Mouse (Mus musculus) heart, embryonic 16.5 days (tissue): Measurements from ENCODE around the gene Acads. TPM values are rescaled to one million over a fixed set of nuclear protein-coding genes. Genes with fewer than 3 reads are reported as not detected.

Experiments
- ATAC-seq: fragments of 200-750 bp; cut with Nextera tagmentation; replicated peaks from 2 replicates; pipeline ENCODE4 v1.8.0; 2017; ENCODE audit warnings: moderate number of reproducible peaks; ENCODE audit not compliant: insufficient read depth, low FRiP score; ENCODE audit errors: extremely low read depth
- H3K27ac ChIP-seq: fragments of 300-500 bp; sonication (generic); 2 replicates; pipeline ENCODE4 v1.5.1; 2014; ENCODE audit warnings: mild to moderate bottlenecking, low read length, control low read depth, moderate library complexity
- H3K27me3 ChIP-seq: fragments of 300-500 bp; sonication (generic); 2 replicates; pipeline ENCODE4 v1.6.1; 2014; ENCODE audit warnings: low read length, mixed read lengths; ENCODE audit not compliant: control insufficient read depth, insufficient read depth
- H3K36me3 ChIP-seq: fragments of 300-500 bp; sonication (generic); 2 replicates; pipeline ENCODE4 v1.6.1; 2014; ENCODE audit not compliant: control insufficient read depth, insufficient read depth
- H3K4me1 ChIP-seq: fragments of 300-500 bp; sonication (generic); 2 replicates; pipeline ENCODE4 v1.6.1; 2014; ENCODE audit warnings: low read length, mixed read lengths; ENCODE audit not compliant: control insufficient read depth, insufficient read depth
- H3K4me2 ChIP-seq: fragments of 300-500 bp; sonication (generic); 2 replicates; pipeline ENCODE4 v1.6.1; 2014; ENCODE audit warnings: low read depth, mild to moderate bottlenecking, control low read depth, low read length
- H3K4me3 ChIP-seq: fragments of 300-500 bp; sonication (generic); 2 replicates; pipeline ENCODE4 v1.5.1; 2014; ENCODE audit warnings: mild to moderate bottlenecking, control low read depth, low read length
- H3K9ac ChIP-seq: fragments of 300-500 bp; sonication (generic); 2 replicates; pipeline ENCODE4 v1.6.1; 2014; ENCODE audit warnings: low read length, control low read depth
- H3K9me3 ChIP-seq: fragments of 300-500 bp; sonication (generic); replicated peaks from 2 replicates; pipeline ENCODE4 v1.6.1; 2016; ENCODE audit warnings: low read length; ENCODE audit not compliant: control insufficient read depth
- WGBS: fragments of 180-500 bp; shearing (Covaris S2); extraction: QIAGEN DNeasy Blood & Tissue Kit; methylation state at CpG from one replicate; pipeline ENCODE4 v1.1.7; 2014; 5-methylcytosine and 5-hydroxymethylcytosine counted together
- polyA plus RNA-seq: library from polyadenylated mRNA; unstranded; fragments of >200 nt; fragmentation: Nextera tagmentation; extraction: Ambion mirVana; gene quantifications from 2 replicates; pipeline ENCODE4 v1.2.1, GENCODE M21; 2015

Gene Acads
- polyA plus RNA-seq, 1 experiment from 2014 or later: 140 TPM

GRCm38 (mm10) chr5:115161064-115161939 is 42.2 kb upstream of the Acads start:
- Histone ChIP-seq H3K4me2 (peak overlapping the region; percentile 31; the same call in 1 of the 2 replicates), H3K9me3 (no peaks in the 10 kb centered on the region), H3K4me3 (no peak overlapping the region), H3K36me3 (no peaks in the 10 kb centered on the region), H3K9ac (no peak overlapping the region), H3K4me1 (peaks cover 21% of the 10 kb centered on the region), H3K27me3 (no peaks in the 10 kb centered on the region), H3K27ac (peak overlapping the region; percentile 69)
- WGBS: 42% methylated on average over 13 of the region's 13 CpGs
- no peak for ATAC-seq

GRCm38 (mm10) chr5:115160655-115161054 is 41.5 kb upstream of the Acads start:
- Histone ChIP-seq H3K36me3 (no peaks in the 10 kb centered on the region), H3K9ac (no peak overlapping the region), H3K4me1 (peaks cover 21% of the 10 kb centered on the region), H3K27ac (peak overlapping the region; percentile 69), H3K4me3 (no peak overlapping the region), H3K4me2 (no peak overlapping the region), H3K9me3 (no peaks in the 10 kb centered on the region), H3K27me3 (no peaks in the 10 kb centered on the region)
- WGBS: 74% methylated on average over 6 of the region's 6 CpGs
- no peak for ATAC-seq

GRCm38 (mm10) chr5:115159165-115159564 is 40.0 kb upstream of the Acads start:
- H3K4me2 ChIP-seq: peak overlapping the region; percentile 77
- ATAC-seq: no peak
- WGBS: 36% methylated on average over 12 of the region's 12 CpGs

GRCm38 (mm10) chr5:115158040-115158983 is 39.2 kb upstream of the Acads start, which contains the start of gene Mlec:
Mlec (minus strand) TSS chr5:115158179.
- H3K27me3 ChIP-seq: no peaks in the 10 kb centered on the region
- H3K27ac ChIP-seq: peak within 1 kb of the TSS; percentile 96
- ATAC-seq: peak; percentile 98
- H3K4me3 ChIP-seq: peak within 1 kb of the TSS; percentile 84
- H3K4me2 ChIP-seq: peak within 1 kb of the TSS; percentile 81
- no peaks in the 10 kb centered on the region for H3K36me3 ChIP-seq
- peaks cover 43% of the 10 kb centered on the region for H3K4me1 ChIP-seq
- peak within 1 kb of the TSS; percentile 98 for H3K9ac ChIP-seq
- H3K9me3 ChIP-seq: no peaks in the 10 kb centered on the region
- under 1% methylated on average over 75 of the region's 78 CpGs for WGBS

More at GRCm38 (mm10) chr5:115159165-115159564, 40.0 kb upstream of the Acads start:
- peak overlapping the region; percentile 82 for H3K9ac ChIP-seq
- peak overlapping the region; percentile 96 for H3K27ac ChIP-seq
- peak overlapping the region; percentile 84 for H3K4me3 ChIP-seq
- no peaks in the 10 kb centered on the region for H3K27me3 ChIP-seq
- H3K36me3 ChIP-seq: no peaks in the 10 kb centered on the region
- H3K4me1 ChIP-seq: peaks cover 35% of the 10 kb centered on the region
- H3K9me3 ChIP-seq: no peaks in the 10 kb centered on the region

- H3K27me3 ChIP-seq: no peaks in the 10 kb centered on the region
- H3K4me2 ChIP-seq: peak overlapping the region; percentile 81
- peak overlapping the region; percentile 84 for H3K4me3 ChIP-seq
- H3K27ac ChIP-seq: peak overlapping the region; percentile 90
- WGBS: 2% methylated on average over 26 of the region's 26 CpGs
- H3K4me1 ChIP-seq: peaks cover 55% of the 10 kb centered on the region
- no peaks in the 10 kb centered on the region for H3K36me3 ChIP-seq
- H3K9me3 ChIP-seq: no peaks in the 10 kb centered on the region
- ATAC-seq: no peak
- peak overlapping the region; percentile 98 for H3K9ac ChIP-seq
Observed at GRCm38 (mm10) chr5:115156933-115157589, 37.9 kb upstream of the Acads start.

- no peaks in the 10 kb centered on the region for H3K36me3 ChIP-seq
- peak overlapping the region; percentile 81 for H3K4me2 ChIP-seq
- peak overlapping the region; percentile 98 for H3K9ac ChIP-seq
- peaks cover 57% of the 10 kb centered on the region for H3K4me1 ChIP-seq
- peak overlapping the region; percentile 84 for H3K4me3 ChIP-seq
- WGBS: 40% methylated on average over 7 of the region's 7 CpGs
- no peak for ATAC-seq
- H3K9me3 ChIP-seq: no peaks in the 10 kb centered on the region
- no peaks in the 10 kb centered on the region for H3K27me3 ChIP-seq
- H3K27ac ChIP-seq: no peak overlapping the region
Observed at GRCm38 (mm10) chr5:115156401-115156800, 37.3 kb upstream of the Acads start.

GRCm38 (mm10) chr5:115155831-115156230 is 36.7 kb upstream of the Acads start:
- Histone ChIP-seq H3K36me3 (peaks cover under 1% of the 10 kb centered on the region), H3K27me3 (no peaks in the 10 kb centered on the region), H3K4me2 (peak overlapping the region; percentile 81), H3K4me3 (peak overlapping the region; percentile 84), H3K9ac (peak overlapping the region; percentile 56), H3K4me1 (peaks cover 55% of the 10 kb centered on the region), H3K27ac (peak overlapping the region; percentile 0; the same call in 1 of the 2 replicates), H3K9me3 (no peaks in the 10 kb centered on the region)
- 28% methylated on average over 5 of the region's 5 CpGs for WGBS
- ATAC-seq: no peak

- 41% methylated on average over 13 of the region's 13 CpGs for WGBS
- H3K4me2 ChIP-seq: peak overlapping the region; percentile 81
- H3K4me1 ChIP-seq: peaks cover 55% of the 10 kb centered on the region
Observed at GRCm38 (mm10) chr5:115155156-115155631, 36.0 kb upstream of the Acads start.

More at GRCm38 (mm10) chr5:115155156-115155631, 36.0 kb upstream of the Acads start:
- Histone ChIP-seq H3K36me3 (peaks cover 7% of the 10 kb centered on the region), H3K9me3 (no peaks in the 10 kb centered on the region), H3K27ac (peak overlapping the region; percentile 23), H3K27me3 (no peaks in the 10 kb centered on the region), H3K4me3 (peak overlapping the region; percentile 84), H3K9ac (peak overlapping the region; percentile 56)
- ATAC-seq: no peak
